9 mouse cellular contexts compared by ENCODE assay signal in the genomic region with DNA sequence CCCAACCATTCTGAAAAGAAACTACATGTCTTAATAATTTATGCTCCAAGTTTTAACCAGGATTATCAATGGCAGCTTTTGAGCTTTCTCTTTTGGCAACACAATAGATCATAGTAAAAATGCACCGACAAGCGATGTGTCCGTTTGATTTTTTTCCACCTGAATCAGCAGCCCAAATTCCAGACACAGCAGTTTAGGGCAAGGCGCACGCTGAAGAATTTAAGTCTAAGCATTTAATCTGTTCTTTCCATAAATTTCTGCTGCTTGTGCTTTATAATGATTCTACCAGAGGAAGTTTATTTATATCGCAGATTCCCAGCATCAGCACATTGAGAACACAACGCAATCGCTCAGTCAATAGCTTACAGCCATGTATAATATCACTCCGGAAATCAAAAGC.
DNase-seq lines count a peak whose midpoint lies in the region; ATAC-seq and TF ChIP-seq lines count a peak whose summit lies in the region.
"Had no signal": no experiment of that assay in that cellular context is flagged by ENCODE, and none has a peak within 500 bp of the region (broad histone marks: within the 10 kb centered on the region; RNA-seq: fewer than 3 reads in every experiment).

No protein-coding gene starts in this region.

- H3K36me3 ChIP-seq in forebrain, embryonic 12.5 days (replicated peaks): no peaks in the 10 kb centered on the region
- no peaks in the 10 kb centered on the region for H3K36me3 ChIP-seq in limb, embryonic 11.5 days (ENCODE audit: control insufficient read depth, insufficient read depth, low read length)
- H3K36me3 ChIP-seq in neural tube, embryonic 13.5 days: no peaks in the 10 kb centered on the region
- H3K36me3 ChIP-seq: G1E had no signal

- H3K4me2 ChIP-seq in forebrain, embryonic 12.5 days: peak overlapping the region; percentile 50
- H3K4me2 ChIP-seq in limb, embryonic 11.5 days (ENCODE audit: low read depth, severe bottlenecking): peak overlapping the region; percentile 24; the same call in 1 of the 2 replicates
- H3K4me2 ChIP-seq in neural tube, embryonic 13.5 days: peak overlapping the region; percentile 52

- no peaks in the 10 kb centered on the region for H3K9me3 ChIP-seq in forebrain, embryonic 12.5 days
- H3K9me3 ChIP-seq in limb, embryonic 11.5 days (ENCODE audit: control insufficient read depth, low read length): no peaks in the 10 kb centered on the region
- no peaks in the 10 kb centered on the region for H3K9me3 ChIP-seq in neural tube, embryonic 13.5 days

- no peak for TF ChIP-seq CTCF in left cerebral cortex, adult 2 months (IDR thresholded peaks at IDR 0.05)

- H3K27me3 ChIP-seq in forebrain, embryonic 12.5 days: no peaks in the 10 kb centered on the region
- H3K27me3 ChIP-seq in limb, embryonic 11.5 days (ENCODE audit: control insufficient read depth, insufficient read depth, low read length): no peaks in the 10 kb centered on the region
- no peaks in the 10 kb centered on the region for H3K27me3 ChIP-seq in neural tube, embryonic 13.5 days

- intact Hi-C loops in left cerebral cortex, adult 2 months (cut with DNase I): no loop called here

- no peak overlapping the region for H3K9ac ChIP-seq in forebrain, embryonic 12.5 days
- no peak overlapping the region for H3K9ac ChIP-seq in limb, embryonic 11.5 days (ENCODE audit: low read length)
- H3K9ac ChIP-seq in neural tube, embryonic 13.5 days: peak overlapping the region; percentile 27

- WGBS in forebrain, embryonic 12.5 days: 61% methylated on average over 9 of the region's 9 CpGs
- 58% methylated on average over 9 of the region's 9 CpGs for WGBS in limb, embryonic 11.5 days
- 34% methylated on average over 9 of the region's 9 CpGs for WGBS in neural tube, embryonic 13.5 days

- peaks cover 19% of the 10 kb centered on the region for H3K4me1 ChIP-seq in forebrain, embryonic 12.5 days
- H3K4me1 ChIP-seq in limb, embryonic 11.5 days (ENCODE audit: control insufficient read depth, insufficient read depth, low read length): no peaks in the 10 kb centered on the region
- peaks cover 40% of the 10 kb centered on the region for H3K4me1 ChIP-seq in neural tube, embryonic 13.5 days (replicated peaks)

- no peak for ATAC-seq in forebrain, embryonic 12.5 days (ENCODE audit: low FRiP score)
- ATAC-seq in limb, embryonic 11.5 days (ENCODE audit: insufficient number of reproducible peaks, low FRiP score, low TSS enrichment, low read depth): no peak
- ATAC-seq in neural tube, embryonic 13.5 days (ENCODE audit: low read depth): peak; percentile 13; the same call in 1 of the 2 replicates
- ATAC-seq in erythroblast, adult 5-6 weeks (replicated peaks; ENCODE audit: low FRiP score, poor library complexity, severe bottlenecking): no peak

- no peak for DNase-seq in left cerebral cortex, adult 2 months (ENCODE audit: extremely low spot score in 1 of 2, low spot score in 2 of 2)
- no peak for DNase-seq in left cerebral cortex, adult 9 months (ENCODE audit: low spot score in 2 of 2)
- no peak for DNase-seq in limb, embryonic 11.5 days (ENCODE audit: low spot score)
- DNase-seq in frontal cortex, postnatal 10 days (ENCODE audit: low spot score in 2 of 2): no peak
- DNase-seq in thymus, postnatal 25 days: no peak

- peak overlapping the region; percentile 38 for H3K4me3 ChIP-seq in left cerebral cortex, adult 2 months
- H3K4me3 ChIP-seq in forebrain, embryonic 12.5 days (replicated peaks): peak overlapping the region; percentile 21
- H3K4me3 ChIP-seq in limb, embryonic 11.5 days (ENCODE audit: low read depth, low read length): no peak overlapping the region
- H3K4me3 ChIP-seq in neural tube, embryonic 13.5 days: peak overlapping the region; percentile 30

- H3K27ac ChIP-seq in left cerebral cortex, adult 2 months: peak overlapping the region; percentile 85
- no peak overlapping the region for H3K27ac ChIP-seq in forebrain, embryonic 12.5 days
- no peak overlapping the region for H3K27ac ChIP-seq in limb, embryonic 11.5 days (replicated peaks; ENCODE audit: low read depth, low read length)
- H3K27ac ChIP-seq in neural tube, embryonic 13.5 days (replicated peaks): peak overlapping the region; percentile 59

Comparison
In these comparisons a context has a peak if more than half of its experiments do, and no peak if none do; other contexts are left out.
1. H3K27ac ChIP-seq: peak in left cerebral cortex, adult 2 months (single experiment) and neural tube, embryonic 13.5 days (single experiment); none in forebrain, embryonic 12.5 days (single experiment) and limb, embryonic 11.5 days (single experiment).
2. Peak in every context shown above with its lines, with median percentiles within 50 percentile points of each other: H3K4me2 ChIP-seq.